Mouse (Mus musculus) testis, adult 2 months (tissue): ENCODE data around the gene Olfr487. TPM values are rescaled to one million over a fixed set of nuclear protein-coding genes. Genes with fewer than 3 reads are reported as not detected.

ENCODE experiments used
- H3K27ac ChIP-seq: fragments of 200-500 bp; 2 replicates; pipeline ENCODE4 v1.5.1; 2012; ENCODE audit warnings: low read depth, low read length; ENCODE audit not compliant: control insufficient read depth, insufficient read depth
- H3K27me3 ChIP-seq: fragments of 200-500 bp; 2 replicates; pipeline ENCODE4 v1.6.1; 2012; ENCODE audit warnings: mild to moderate bottlenecking, low read length, moderate library complexity; ENCODE audit not compliant: control insufficient read depth, insufficient read depth
- H3K36me3 ChIP-seq: fragments of 200-500 bp; 2 replicates; pipeline ENCODE4 v1.6.1; 2012; ENCODE audit warnings: mild to moderate bottlenecking, low read length; ENCODE audit not compliant: control insufficient read depth, insufficient read depth
- H3K4me1 ChIP-seq: fragments of 200-500 bp; 2 replicates; pipeline ENCODE4 v1.6.1; 2012; ENCODE audit warnings: low read length; ENCODE audit not compliant: control insufficient read depth, insufficient read depth
- H3K4me3 ChIP-seq: fragments of 200-500 bp; 2 replicates; pipeline ENCODE4 v1.5.1; 2012; ENCODE audit warnings: low read depth, mild to moderate bottlenecking, low read length, moderate library complexity, mixed read lengths; ENCODE audit not compliant: control insufficient read depth
- CTCF ChIP-seq: fragments of 200-500 bp; IDR thresholded peaks from 2 replicates; pipeline ENCODE4 v1.5.1; 2012; ENCODE audit warnings: low read depth, mild to moderate bottlenecking, inconsistent platforms, low read length, moderate library complexity; ENCODE audit not compliant: control insufficient read depth, insufficient read depth, insufficient replicate concordance
- POLR2A ChIP-seq: fragments of 200-500 bp; IDR thresholded peaks from 2 replicates; pipeline ENCODE4 v1.6.1; 2012; ENCODE audit warnings: low read depth, mild to moderate bottlenecking, inconsistent platforms, low read length, moderate library complexity; ENCODE audit not compliant: control insufficient read depth
- polyA plus RNA-seq: library from polyadenylated mRNA; depleted of rRNA; stranded (reverse); fragments of >200 nt; gene quantifications from 2 replicates; pipeline ENCODE4 v1.2.3, GENCODE M21; 2012; rRNA removed

Olfr487 gene
- polyA plus RNA-seq, 1 experiment: not detected

GRCm38 (mm10) chr7:108159771-108160170, 54.7 kb downstream of the Olfr487 start, which contains the start of gene Olfr485:
Gene Olfr485 (minus strand): TSS chr7:108159871.
- Histone ChIP-seq H3K36me3 (no peaks in the 10 kb centered on the region), H3K27me3 (no peaks in the 10 kb centered on the region), H3K4me1 (no peaks in the 10 kb centered on the region), H3K27ac (no peak within 1 kb of the TSS), H3K4me3 (no peak within 1 kb of the TSS)
- no peak for TF ChIP-seq CTCF
- no peak for TF ChIP-seq POLR2A

Other genes starting within 250 kb of the Olfr487 start
- gene Olfr476, start 249.8 kb downstream of the Olfr487 start, polyA plus RNA-seq: not detected in 2 replicates
- not detected in 2 replicates for gene Olfr477, start 227.9 kb downstream of the Olfr487 start, polyA plus RNA-seq
- not detected in 2 replicates for gene Olfr478, start 180.6 kb downstream of the Olfr487 start, polyA plus RNA-seq
- not detected in 2 replicates for gene Olfr479, start 163.9 kb downstream of the Olfr487 start, polyA plus RNA-seq
- not detected in 2 replicates for gene Olfr480, start 147.3 kb downstream of the Olfr487 start, polyA plus RNA-seq
- not detected in 2 replicates for gene Olfr481, start 134.8 kb downstream of the Olfr487 start, polyA plus RNA-seq
- not detected in 2 replicates for gene Olfr482, start 117.0 kb downstream of the Olfr487 start, polyA plus RNA-seq
- gene Olfr483, start 113.8 kb downstream of the Olfr487 start, polyA plus RNA-seq: not detected in 2 replicates
- not detected in 2 replicates for gene Olfr484, start 87.2 kb downstream of the Olfr487 start, polyA plus RNA-seq
- not detected in 2 replicates for gene Olfr485, start 54.8 kb downstream of the Olfr487 start, polyA plus RNA-seq
- gene Olfr486, start 41.9 kb downstream of the Olfr487 start, polyA plus RNA-seq: not detected in 2 replicates
- gene Olfr488, start 43.7 kb upstream of the Olfr487 start, polyA plus RNA-seq: not detected in 2 replicates
- gene Olfr490, start 74.3 kb upstream of the Olfr487 start, polyA plus RNA-seq: not detected in 2 replicates
- gene Olfr491, start 98.8 kb upstream of the Olfr487 start, polyA plus RNA-seq: not detected in 2 replicates
- not detected in 2 replicates for gene Olfr492, start 109.0 kb upstream of the Olfr487 start, polyA plus RNA-seq
- not detected in 2 replicates for gene Olfr493, start 132.3 kb upstream of the Olfr487 start, polyA plus RNA-seq
- gene Olfr494, start 150.7 kb upstream of the Olfr487 start, polyA plus RNA-seq: not detected in 2 replicates
- not detected in 2 replicates for gene Olfr495, start 178.5 kb upstream of the Olfr487 start, polyA plus RNA-seq
- not detected in 2 replicates for gene Olfr497, start 205.8 kb upstream of the Olfr487 start, polyA plus RNA-seq